In the genomic region with DNA sequence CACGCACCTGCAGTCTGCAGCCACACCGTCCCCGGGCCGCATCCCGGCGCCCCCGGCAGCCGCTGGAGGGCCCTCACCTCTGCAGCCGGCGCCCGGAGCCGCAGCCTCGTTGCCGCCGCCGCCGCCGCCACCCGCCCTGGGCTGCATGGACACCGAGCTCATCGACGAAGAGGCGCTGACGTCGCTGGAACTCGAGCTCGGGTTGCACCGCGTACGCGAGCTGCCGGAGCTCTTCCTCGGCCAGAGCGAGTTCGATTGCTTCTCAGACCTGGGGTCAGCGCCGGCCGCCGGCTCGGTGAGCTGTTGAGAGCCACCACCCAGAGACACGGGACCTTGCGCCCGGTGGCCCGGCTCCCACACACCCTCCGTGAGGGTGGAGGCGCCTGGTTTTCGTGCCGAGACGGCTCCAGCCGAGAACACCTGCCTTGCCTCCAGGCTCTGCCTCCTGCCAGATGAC, we compare ENCODE assay signal across 8 mouse cellular contexts. TPM values are rescaled to one million over a fixed set of nuclear protein-coding genes. Genes with fewer than 3 reads are reported as not detected.
A peak's percentile ranks its signal among the peaks of the same experiment; 100 is the strongest.
DNase-seq lines count a peak whose midpoint lies in the region; ATAC-seq lines count a peak whose summit lies in the region.

No protein-coding gene starts in this region.

- peak overlapping the region; percentile 50 for H3K4me3 ChIP-seq in hindbrain, embryonic 14.5 days (replicated peaks; ENCODE audit: low read length)
- peak overlapping the region; percentile 63 for H3K4me3 ChIP-seq in limb, embryonic 10.5 days

- H3K9me3 ChIP-seq in hindbrain, embryonic 14.5 days (ENCODE audit: control insufficient read depth, low read length), result no peaks in the 10 kb centered on the region
- no peaks in the 10 kb centered on the region for H3K9me3 ChIP-seq in limb, embryonic 10.5 days (replicated peaks)

- 1% methylated on average over 49 of the region's 50 CpGs for WGBS in hindbrain, embryonic 14.5 days
- under 1% methylated on average over 50 of the region's 50 CpGs for WGBS in limb, embryonic 10.5 days

- H3K4me2 ChIP-seq in hindbrain, embryonic 14.5 days (replicated peaks), result peak overlapping the region; percentile 99

- H3K27me3 ChIP-seq in hindbrain, embryonic 14.5 days (ENCODE audit: control insufficient read depth, insufficient read depth, low read length), result peaks cover 25% of the 10 kb centered on the region
- H3K27me3 ChIP-seq in limb, embryonic 10.5 days (ENCODE audit: low read depth, poor library complexity, severe bottlenecking), result peaks cover 69% of the 10 kb centered on the region

- H3K4me1 ChIP-seq in hindbrain, embryonic 14.5 days (replicated peaks; ENCODE audit: control insufficient read depth, insufficient read depth, low read length), result peaks cover 10% of the 10 kb centered on the region
- H3K4me1 ChIP-seq in limb, embryonic 10.5 days, result peaks cover 29% of the 10 kb centered on the region

- ATAC-seq in activated CD4-positive, CD25-positive, alpha-beta regulatory T cell, adult 4 months, result peak; percentile 37
- peak; percentile 32; the same call in 1 of the 2 replicates for ATAC-seq in hindbrain, embryonic 14.5 days (ENCODE audit: low FRiP score)

- no peak overlapping the region for H3K27ac ChIP-seq in hindbrain, embryonic 14.5 days
- peak overlapping the region; percentile 42 for H3K27ac ChIP-seq in limb, embryonic 10.5 days

- peak; percentile 62 to 69 for DNase-seq in cerebellum, postnatal 10 days
- peak; percentile 64 for DNase-seq in gastrocnemius, adult 18-20 months (ENCODE audit: low spot score)
- DNase-seq in hindbrain, embryonic 14.5 days (ENCODE audit: low spot score), result peak; percentile 39
- DNase-seq in limb, embryonic 10.5 days (ENCODE audit: low spot score), result peak; percentile 72
- DNase-seq in mesoderm, embryonic 11.5 days (ENCODE audit: low read depth, low spot score), result peak; percentile 57
- peak; percentile 13 to 27 for DNase-seq in right cerebral cortex, postnatal 36 days (ENCODE audit: low spot score in 2 of 2)
- peak; percentile 35 to 58 for DNase-seq in urinary bladder, postnatal 36 days (ENCODE audit: low spot score in 2 of 2)

- no peaks in the 10 kb centered on the region for H3K36me3 ChIP-seq in hindbrain, embryonic 14.5 days (replicated peaks; ENCODE audit: control insufficient read depth, insufficient read depth)
- H3K36me3 ChIP-seq in limb, embryonic 10.5 days, result no peaks in the 10 kb centered on the region

- peak overlapping the region; percentile 58 for H3K9ac ChIP-seq in hindbrain, embryonic 14.5 days

RNA-seq across cellular contexts. Expression of a gene that starts 0.7 kb away (rescaled TPM):
- polyA plus RNA-seq in activated CD4-positive, CD25-positive, alpha-beta regulatory T cell, adult 4 months (2017; shearing (Covaris generic)), result under 1 TPM in 1 of 2 experiments, not detected in 1; 0.62 TPM
- total RNA-seq in gastrocnemius, adult 18-20 months (2021), result 10 to 100 TPM; 11.9 to 18.0 TPM
- polyA plus RNA-seq in hindbrain, embryonic 14.5 days (2014; fragmentation: Nextera tagmentation; extraction: Ambion mirVana), result 0.72 and 1.9 TPM in 2 replicates
- polyA plus RNA-seq in limb, embryonic 10.5 days (2016; fragmentation: Nextera tagmentation; extraction: Ambion mirVana), result 9.1 and 14.2 TPM in 2 replicates

Comparison
In these comparisons a context has a peak if more than half of its experiments do, and no peak if none do; other contexts are left out.
1. DNase-seq: peak in every context shown above with its lines; median percentile 72 in limb, embryonic 10.5 days; 66 in cerebellum, postnatal 10 days; 64 in gastrocnemius, adult 18-20 months; 57 in mesoderm, embryonic 11.5 days; 46 in urinary bladder, postnatal 36 days; 39 in hindbrain, embryonic 14.5 days; 20 in right cerebral cortex, postnatal 36 days.